Mouse (Mus musculus) hindbrain, embryonic 13.5 days (tissue): ENCODE data around the gene Cldn10. TPM values are rescaled to one million over a fixed set of nuclear protein-coding genes. Genes with fewer than 3 reads are reported as not detected.

ENCODE experiments used
- ATAC-seq: fragments of 200-750 bp; cut with Nextera tagmentation; 2 replicates; pipeline ENCODE4 v1.8.0; 2017; ENCODE audit warnings: moderate TSS enrichment; ENCODE audit not compliant: low FRiP score
- H3K27ac ChIP-seq: fragments of 300-500 bp; sonication (generic); 2 replicates; pipeline ENCODE4 v1.5.1; 2015; ENCODE audit warnings: inconsistent platforms, mild to moderate bottlenecking, moderate library complexity
- H3K27me3 ChIP-seq: fragments of 300-500 bp; sonication (generic); 2 replicates; pipeline ENCODE4 v1.6.1; 2015; ENCODE audit warnings: mild to moderate bottlenecking, inconsistent platforms
- H3K36me3 ChIP-seq: fragments of 300-500 bp; sonication (generic); 2 replicates; pipeline ENCODE4 v1.6.1; 2015; ENCODE audit warnings: mild to moderate bottlenecking, inconsistent platforms
- H3K4me1 ChIP-seq: fragments of 300-500 bp; sonication (generic); replicated peaks from 2 replicates; pipeline ENCODE4 v1.6.1; 2015; ENCODE audit warnings: inconsistent platforms
- H3K4me2 ChIP-seq: fragments of 300-500 bp; sonication (generic); 2 replicates; pipeline ENCODE4 v1.6.1; 2015; ENCODE audit warnings: inconsistent platforms, mild to moderate bottlenecking, moderate library complexity
- H3K4me3 ChIP-seq: fragments of 300-500 bp; sonication (generic); 2 replicates; pipeline ENCODE4 v1.5.1; 2015; ENCODE audit warnings: mild to moderate bottlenecking, inconsistent platforms
- H3K9ac ChIP-seq: fragments of 300-500 bp; sonication (generic); 2 replicates; pipeline ENCODE4 v1.6.1; 2015; ENCODE audit warnings: mild to moderate bottlenecking, inconsistent platforms
- H3K9me3 ChIP-seq: fragments of 300-500 bp; sonication (generic); 2 replicates; pipeline ENCODE4 v1.6.1; 2016; ENCODE audit warnings: inconsistent platforms
- WGBS: fragments of 180-500 bp; shearing (Covaris S2); methylation state at CpG from one replicate; pipeline ENCODE4 v1.1.7; 2015; 5-methylcytosine and 5-hydroxymethylcytosine counted together
- polyA plus RNA-seq: library from polyadenylated mRNA; unstranded; fragments of >200 nt; fragmentation: Nextera tagmentation; extraction: Ambion mirVana; gene quantifications from 2 replicates; pipeline ENCODE4 v1.2.1, GENCODE M21; 2015

Cldn10 gene
- polyA plus RNA-seq, 1 experiment from 2014 or later = 1.5 TPM

DNA sequence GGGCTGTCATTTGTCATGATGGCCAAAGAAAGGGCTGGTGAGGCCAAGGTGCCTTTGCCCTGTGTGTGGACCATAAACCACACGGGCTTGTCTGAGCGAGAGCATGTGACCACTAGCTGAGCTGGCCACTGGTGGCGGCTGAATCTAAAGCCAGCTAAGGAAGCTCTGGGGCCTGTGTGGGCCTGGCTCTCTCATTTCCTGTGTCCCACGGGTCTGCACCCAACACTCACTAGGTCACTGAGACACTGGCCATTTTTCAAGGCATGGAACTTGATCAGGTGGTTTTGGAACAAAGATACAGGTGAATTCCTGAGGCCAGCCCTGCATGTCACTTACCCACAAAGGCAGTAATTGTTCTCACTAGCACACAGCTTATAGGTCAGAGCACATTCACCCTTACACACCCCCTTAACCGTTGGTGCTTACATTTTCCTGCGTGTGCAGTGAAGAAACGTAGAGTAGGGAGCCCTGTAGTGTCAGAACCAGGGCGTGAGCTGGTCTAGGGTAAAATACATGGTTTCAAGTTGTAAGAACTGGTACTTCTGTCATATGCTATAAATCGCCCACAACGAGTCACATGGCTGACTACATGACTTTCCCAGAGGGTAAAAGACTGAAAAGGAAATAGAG, 87.2 kb downstream of the Cldn10 start:
- H3K27ac ChIP-seq = no peak overlapping the region
- H3K4me2 ChIP-seq = no peak overlapping the region
- peaks cover 79% of the 10 kb centered on the region for H3K36me3 ChIP-seq
- H3K4me3 ChIP-seq = no peak overlapping the region
- ATAC-seq = no peak
- H3K9ac ChIP-seq = no peak overlapping the region
- H3K27me3 ChIP-seq = no peaks in the 10 kb centered on the region
- H3K4me1 ChIP-seq = no peaks in the 10 kb centered on the region
- 87% methylated on average over 10 of the region's 10 CpGs for WGBS
- no peaks in the 10 kb centered on the region for H3K9me3 ChIP-seq

DNA sequence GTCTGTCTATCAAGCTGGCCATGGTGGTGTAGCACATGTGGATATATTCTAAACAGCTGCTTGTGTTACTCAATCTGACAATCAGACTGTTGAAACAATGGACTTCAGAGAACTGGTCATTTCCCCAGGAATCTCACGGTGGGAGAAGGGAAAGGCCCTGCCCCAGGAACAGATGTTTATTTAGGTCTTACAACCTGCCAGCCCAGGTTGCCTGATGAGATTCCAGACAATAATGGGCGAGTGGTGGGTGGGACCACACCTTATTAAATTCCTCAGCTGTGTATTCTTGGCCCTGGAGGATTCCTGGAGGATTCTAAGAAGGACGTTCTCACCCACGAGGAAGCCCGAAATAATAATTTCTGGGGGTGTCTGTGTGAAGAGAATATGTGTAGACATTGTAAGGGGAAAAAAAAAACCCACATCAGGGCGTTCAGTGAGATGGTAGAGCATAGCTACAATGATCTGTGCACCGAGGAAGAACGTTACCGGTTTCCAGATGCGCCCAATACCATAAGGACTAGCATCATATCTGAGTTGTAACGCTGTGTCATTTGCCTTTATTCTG, 90.7 kb downstream of the Cldn10 start:
- Histone ChIP-seq H3K4me3 (no peak overlapping the region), H3K27ac (no peak overlapping the region), H3K27me3 (no peaks in the 10 kb centered on the region), H3K9me3 (no peaks in the 10 kb centered on the region), H3K9ac (no peak overlapping the region), H3K36me3 (peaks cover 85% of the 10 kb centered on the region), H3K4me1 (no peaks in the 10 kb centered on the region), H3K4me2 (no peak overlapping the region)
- 89% methylated on average over 11 of the region's 11 CpGs for WGBS
- ATAC-seq = no peak

DNA sequence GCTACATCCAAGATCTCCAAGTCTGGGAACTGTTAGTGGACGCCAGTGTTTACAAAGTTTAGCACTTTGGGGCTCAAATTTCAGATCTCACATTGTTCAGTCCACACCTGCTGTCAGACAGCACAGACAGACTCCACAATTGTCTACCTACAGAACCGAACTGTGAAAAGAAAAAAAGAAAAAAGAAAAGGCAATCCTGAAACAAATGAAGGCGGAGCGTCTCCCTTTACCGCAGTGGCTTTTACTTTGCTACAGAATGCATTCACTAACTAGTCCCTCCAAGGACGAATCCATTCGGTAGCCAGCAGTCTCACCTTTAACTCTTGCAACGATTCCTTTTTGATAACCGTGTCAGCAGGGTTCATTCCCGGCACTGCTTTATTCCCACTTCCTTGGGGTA, 93.0 kb downstream of the Cldn10 start:
- H3K4me1 ChIP-seq = no peaks in the 10 kb centered on the region
- H3K4me2 ChIP-seq = no peak overlapping the region
- no peaks in the 10 kb centered on the region for H3K27me3 ChIP-seq
- no peak overlapping the region for H3K27ac ChIP-seq
- H3K36me3 ChIP-seq = peaks cover 89% of the 10 kb centered on the region
- no peak for ATAC-seq
- H3K9me3 ChIP-seq = no peaks in the 10 kb centered on the region
- 85% methylated on average over 10 of the region's 10 CpGs for WGBS
- H3K9ac ChIP-seq = no peak overlapping the region
- H3K4me3 ChIP-seq = no peak overlapping the region

DNA sequence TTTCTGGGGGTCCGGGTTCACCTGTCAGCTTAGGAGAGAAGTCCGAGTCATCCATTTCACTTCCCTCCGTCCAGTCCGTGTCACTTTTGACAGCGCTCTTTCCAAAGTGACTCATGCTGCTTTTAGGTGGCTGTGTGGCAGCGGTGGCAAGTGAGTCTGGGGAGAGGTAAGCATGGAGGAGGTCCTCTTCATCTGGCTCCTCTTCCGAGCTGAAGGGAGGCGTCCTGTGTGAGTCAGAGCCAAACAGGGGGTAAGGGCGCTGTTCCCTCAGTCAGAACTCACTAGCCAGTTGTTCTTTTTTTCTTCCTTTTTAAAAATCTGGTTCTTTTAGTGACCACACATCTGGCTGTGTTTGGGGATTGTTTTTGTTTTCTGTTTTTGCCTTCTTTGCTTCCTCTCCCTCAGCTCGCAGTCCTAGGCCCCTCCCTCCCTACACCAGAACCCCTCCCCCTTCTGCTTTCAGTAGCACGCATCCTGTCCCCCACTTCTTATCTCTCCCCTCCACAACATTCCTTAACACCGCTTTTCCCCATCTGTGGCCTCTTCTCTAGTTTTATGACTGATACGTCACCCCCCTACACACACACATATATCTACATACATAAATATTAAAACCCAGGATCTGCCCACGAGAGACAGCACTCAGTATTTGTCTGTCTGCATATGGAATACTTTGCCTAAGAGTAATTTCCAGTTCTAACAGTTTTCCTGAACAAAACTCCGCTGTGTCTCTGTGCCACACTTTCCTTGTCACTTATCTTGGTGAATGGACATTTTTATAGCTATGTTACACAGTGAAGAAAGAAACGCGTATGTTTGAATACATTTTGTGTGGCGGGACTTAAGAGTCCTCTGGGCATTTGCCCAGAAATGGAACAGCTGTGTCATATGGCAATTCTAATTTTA, 95.9 kb downstream of the Cldn10 start:
- 84% methylated on average over 18 of the region's 18 CpGs for WGBS
- Histone ChIP-seq H3K36me3 (peaks cover 93% of the 10 kb centered on the region), H3K4me1 (no peaks in the 10 kb centered on the region), H3K4me3 (no peak overlapping the region), H3K4me2 (no peak overlapping the region), H3K9me3 (no peaks in the 10 kb centered on the region), H3K27me3 (no peaks in the 10 kb centered on the region), H3K9ac (no peak overlapping the region), H3K27ac (no peak overlapping the region)
- ATAC-seq = no peak

DNA sequence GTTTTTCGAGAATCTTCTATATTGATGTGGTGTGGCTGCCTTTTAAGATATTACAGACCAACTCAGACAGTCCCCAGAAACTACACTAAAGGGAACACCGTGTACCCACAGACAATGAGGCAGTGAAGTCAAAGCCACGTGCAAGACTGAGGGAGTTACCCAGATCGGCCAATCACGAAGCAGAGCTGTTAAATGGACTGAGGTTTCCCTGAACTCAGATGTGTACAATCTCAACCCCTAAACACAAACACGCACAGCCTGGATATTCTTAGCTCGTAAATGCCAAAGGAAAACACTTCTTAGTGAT, 96.5 kb downstream of the Cldn10 start:
- Histone ChIP-seq H3K36me3 (peaks cover 93% of the 10 kb centered on the region), H3K27ac (no peak overlapping the region), H3K9ac (no peak overlapping the region), H3K4me3 (no peak overlapping the region), H3K27me3 (no peaks in the 10 kb centered on the region), H3K4me1 (no peaks in the 10 kb centered on the region), H3K4me2 (no peak overlapping the region), H3K9me3 (no peaks in the 10 kb centered on the region)
- WGBS = 85% methylated on average over 7 of the region's 7 CpGs
- no peak for ATAC-seq

DNA sequence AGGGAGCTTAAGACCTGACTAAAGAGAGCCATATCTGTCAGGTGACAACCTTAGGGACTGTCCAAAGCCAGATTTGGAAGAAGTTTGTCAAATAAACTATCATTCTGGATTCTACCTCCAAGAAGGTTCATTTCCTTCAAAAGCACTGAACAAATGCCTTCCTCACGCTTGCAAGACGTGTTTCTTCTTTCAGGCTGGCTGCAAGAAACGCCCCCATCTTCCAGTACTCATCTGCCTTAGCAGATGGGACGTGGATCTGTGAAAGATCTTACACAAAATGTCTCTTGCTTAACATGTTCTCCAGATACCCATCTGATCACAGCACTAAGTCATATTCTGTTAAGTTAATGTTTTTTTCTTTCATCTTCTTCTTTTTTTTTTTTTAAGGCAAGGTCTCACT, 102.4 kb downstream of the Cldn10 start:
- Histone ChIP-seq H3K27ac (no peak overlapping the region), H3K9ac (no peak overlapping the region), H3K9me3 (no peaks in the 10 kb centered on the region), H3K4me2 (no peak overlapping the region), H3K27me3 (no peaks in the 10 kb centered on the region), H3K4me1 (no peaks in the 10 kb centered on the region), H3K4me3 (no peak overlapping the region), H3K36me3 (peaks cover 90% of the 10 kb centered on the region)
- WGBS = 89% methylated on average over 4 of the region's 4 CpGs
- no peak for ATAC-seq

DNA sequence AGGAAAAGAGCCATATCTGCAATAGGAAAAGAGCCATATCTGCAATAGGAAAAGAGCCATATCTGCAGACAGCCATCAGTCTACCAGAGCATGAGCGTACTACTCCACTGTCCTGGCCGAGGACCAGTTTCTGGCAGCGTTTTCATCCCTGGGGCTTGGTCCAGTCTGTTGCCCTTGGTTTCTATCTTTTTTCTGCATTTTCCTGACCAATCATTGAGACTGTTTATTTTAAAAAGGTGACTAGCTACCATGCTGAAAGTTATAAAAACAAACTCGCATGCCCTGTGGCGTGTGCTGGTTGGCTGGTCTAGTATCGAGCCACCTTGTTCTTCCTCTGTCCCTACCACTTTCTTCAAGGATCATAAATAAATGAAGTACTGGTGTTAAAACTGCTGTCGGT, 107.5 kb downstream of the Cldn10 start:
- 91% methylated on average over 7 of the region's 7 CpGs for WGBS

DNA sequence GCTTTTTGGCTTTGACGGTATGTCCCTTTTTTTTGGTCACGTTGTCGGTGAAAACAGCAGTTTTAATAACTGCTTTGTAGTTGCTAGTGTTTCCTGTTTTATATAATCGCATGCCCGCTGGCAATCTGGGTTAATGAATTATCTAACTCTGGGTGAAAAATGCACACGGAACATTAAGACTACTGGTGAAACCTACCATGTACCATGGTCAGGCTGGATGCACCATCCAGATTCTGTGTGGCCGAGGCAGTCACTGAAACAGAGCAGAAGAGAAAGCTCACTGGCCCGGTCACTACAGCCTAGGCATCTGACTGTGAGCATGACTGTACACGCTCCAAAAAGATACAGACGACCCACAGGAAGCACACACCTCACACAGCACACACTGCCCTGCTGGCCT, 107.9 kb downstream of the Cldn10 start:
- no peaks in the 10 kb centered on the region for H3K27me3 ChIP-seq
- H3K4me2 ChIP-seq = no peak overlapping the region
- no peaks in the 10 kb centered on the region for H3K9me3 ChIP-seq
- no peak overlapping the region for H3K9ac ChIP-seq
- no peak overlapping the region for H3K27ac ChIP-seq
- H3K36me3 ChIP-seq = peaks cover 92% of the 10 kb centered on the region
- no peaks in the 10 kb centered on the region for H3K4me1 ChIP-seq
- WGBS = 96% methylated on average over 10 of the region's 10 CpGs
- ATAC-seq = no peak
- no peak overlapping the region for H3K4me3 ChIP-seq

More for the DNA sequence above, 107.5 kb downstream of the Cldn10 start:
- Histone ChIP-seq H3K4me3 (no peak overlapping the region), H3K4me1 (no peaks in the 10 kb centered on the region), H3K27me3 (no peaks in the 10 kb centered on the region), H3K27ac (no peak overlapping the region), H3K9me3 (no peaks in the 10 kb centered on the region), H3K9ac (no peak overlapping the region), H3K36me3 (peaks cover 90% of the 10 kb centered on the region), H3K4me2 (no peak overlapping the region)
- ATAC-seq = no peak

DNA sequence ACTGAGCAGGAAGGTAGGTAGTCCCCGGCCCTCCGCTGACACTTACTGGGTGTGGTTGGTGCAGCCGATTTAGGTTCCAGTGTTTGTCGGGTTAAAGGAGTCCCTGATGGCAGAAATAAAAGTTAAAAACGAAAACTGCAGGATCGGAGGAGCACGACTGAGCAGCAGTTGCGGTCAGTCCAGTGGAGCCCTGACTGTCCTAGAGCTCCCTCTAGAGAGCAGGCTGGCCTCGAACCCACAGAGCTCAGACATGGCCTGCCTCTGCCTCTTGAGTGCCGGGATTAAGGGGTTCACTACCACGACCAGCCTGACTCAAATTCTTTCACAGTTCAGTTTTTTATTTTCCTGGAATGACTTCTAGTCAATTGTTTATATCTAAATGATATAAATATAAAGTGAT, 112.2 kb downstream of the Cldn10 start:
- H3K4me2 ChIP-seq = no peak overlapping the region
- 88% methylated on average over 11 of the region's 11 CpGs for WGBS
- H3K27me3 ChIP-seq = no peaks in the 10 kb centered on the region
- H3K4me1 ChIP-seq = peaks cover 6% of the 10 kb centered on the region
- no peak overlapping the region for H3K9ac ChIP-seq
- H3K27ac ChIP-seq = no peak overlapping the region
- peaks cover 4% of the 10 kb centered on the region; the same call in 1 of the 2 replicates for H3K9me3 ChIP-seq
- no peak overlapping the region for H3K4me3 ChIP-seq
- H3K36me3 ChIP-seq = peaks cover 94% of the 10 kb centered on the region
- ATAC-seq = no peak

DNA sequence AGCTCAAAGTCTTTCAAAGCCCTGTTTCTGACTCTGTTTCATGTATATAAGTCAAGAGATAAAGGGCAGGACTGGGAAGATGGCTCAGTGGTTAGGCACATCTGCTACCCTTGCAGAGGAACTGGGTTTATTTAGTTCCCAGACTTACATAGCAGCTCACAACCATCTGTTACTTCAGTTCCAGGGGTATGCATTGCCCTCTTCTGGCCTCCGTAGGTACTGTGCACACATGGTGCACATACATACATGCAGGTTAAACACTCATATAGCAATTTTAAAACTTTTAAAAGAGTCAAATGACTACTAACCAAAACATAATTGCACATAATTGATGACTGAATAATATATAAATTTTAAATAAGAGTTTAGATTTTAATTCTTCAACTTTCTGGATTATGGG, 113.2 kb downstream of the Cldn10 start:
- H3K9ac ChIP-seq = no peak overlapping the region
- no peak overlapping the region for H3K4me2 ChIP-seq
- ATAC-seq = no peak
- WGBS = 100% methylated on average over 1 of the region's 1 CpGs
- H3K36me3 ChIP-seq = peaks cover 90% of the 10 kb centered on the region
- H3K4me3 ChIP-seq = no peak overlapping the region
- no peak overlapping the region for H3K27ac ChIP-seq
- no peaks in the 10 kb centered on the region for H3K27me3 ChIP-seq
- peaks cover 4% of the 10 kb centered on the region; the same call in 1 of the 2 replicates for H3K9me3 ChIP-seq
- H3K4me1 ChIP-seq = peaks cover 6% of the 10 kb centered on the region

DNA sequence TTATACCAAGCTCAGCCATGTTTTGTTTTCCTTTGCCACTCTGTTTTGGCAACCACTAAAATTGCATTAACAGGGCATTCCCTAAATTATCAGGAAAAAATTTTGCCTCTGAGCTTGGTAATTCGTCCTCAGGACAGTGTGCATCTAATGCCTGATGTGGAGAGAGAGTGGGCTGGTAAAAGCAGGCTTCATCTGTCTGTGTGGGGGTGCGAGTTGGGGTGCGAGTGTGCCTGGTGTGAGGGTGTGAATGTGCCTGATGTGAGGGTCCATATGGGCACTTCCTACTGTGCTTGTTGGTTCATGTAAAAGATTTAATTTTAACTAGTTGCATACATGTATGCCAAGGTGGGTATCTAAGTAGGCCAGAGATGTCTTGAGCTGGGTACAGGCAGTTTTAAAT, 115.7 kb downstream of the Cldn10 start:
- H3K9ac ChIP-seq = no peak overlapping the region
- H3K4me3 ChIP-seq = no peak overlapping the region
- no peaks in the 10 kb centered on the region for H3K27me3 ChIP-seq
- H3K4me2 ChIP-seq = no peak overlapping the region
- no peak for ATAC-seq
- peaks cover 92% of the 10 kb centered on the region for H3K36me3 ChIP-seq
- peaks cover 6% of the 10 kb centered on the region for H3K4me1 ChIP-seq
- WGBS = 87% methylated on average over 3 of the region's 3 CpGs
- peaks cover 4% of the 10 kb centered on the region; the same call in 1 of the 2 replicates for H3K9me3 ChIP-seq
- H3K27ac ChIP-seq = no peak overlapping the region

DNA sequence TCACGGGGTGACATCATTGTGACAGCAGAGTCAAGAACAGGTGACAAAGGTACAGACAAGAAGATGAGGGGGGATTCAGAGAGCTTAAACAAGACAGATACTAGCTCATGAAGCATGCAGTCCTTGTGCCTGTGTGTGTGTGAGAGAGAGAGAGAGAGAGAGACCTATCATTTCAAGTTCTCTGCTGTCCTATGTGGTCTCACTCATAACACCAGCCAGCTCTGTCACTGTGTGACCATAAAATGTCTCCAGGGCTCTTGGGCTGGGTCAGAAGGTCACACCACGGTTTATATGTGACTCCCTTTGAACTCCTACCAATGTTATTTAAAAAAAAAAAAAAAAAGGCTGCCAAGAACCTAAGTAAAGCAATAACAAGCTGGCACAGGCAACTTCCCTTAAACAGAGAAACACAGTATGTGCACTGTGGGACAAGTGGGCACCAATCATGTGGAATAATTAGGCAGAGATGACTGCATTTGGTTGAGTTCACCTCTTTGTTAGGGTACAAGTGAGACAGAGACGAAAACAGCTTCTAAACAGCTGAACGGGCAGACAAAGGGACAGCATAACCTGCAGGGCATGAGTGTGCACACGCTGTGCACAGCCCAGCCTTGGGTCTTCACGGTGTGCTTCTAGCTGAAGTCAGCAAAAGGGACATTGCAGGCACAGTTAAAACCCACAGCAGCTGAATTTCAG, 116.3 kb downstream of the Cldn10 start:
- Histone ChIP-seq H3K9ac (no peak overlapping the region), H3K36me3 (peaks cover 92% of the 10 kb centered on the region), H3K9me3 (peaks cover 4% of the 10 kb centered on the region; the same call in 1 of the 2 replicates), H3K4me3 (no peak overlapping the region), H3K27me3 (no peaks in the 10 kb centered on the region), H3K4me1 (peaks cover 6% of the 10 kb centered on the region), H3K27ac (no peak overlapping the region; the same call in 1 of the 2 replicates), H3K4me2 (no peak overlapping the region)
- ATAC-seq = peak; percentile 69
- WGBS = 32% methylated on average over 6 of the region's 6 CpGs
